Mouse (Mus musculus) cortical plate, adult 2 months (tissue): ENCODE measurements around the gene F13b. TPM values are rescaled to one million over a fixed set of nuclear protein-coding genes. Genes with fewer than 3 reads are reported as not detected.

Source experiments
- H3K27ac ChIP-seq: fragments of 200-500 bp; 2 replicates; pipeline ENCODE4 v1.5.1; 2012; ENCODE audit warnings: low read length, control low read depth, inconsistent platforms; ENCODE audit not compliant: insufficient read depth
- H3K4me1 ChIP-seq: fragments of 200-500 bp; 2 replicates; pipeline ENCODE4 v1.6.1; 2011; ENCODE audit warnings: low read length; ENCODE audit not compliant: control insufficient read depth, insufficient read depth
- H3K4me3 ChIP-seq: fragments of 200-500 bp; 2 replicates; pipeline ENCODE4 v1.5.1; 2011; ENCODE audit warnings: mild to moderate bottlenecking, low read length, control low read depth; ENCODE audit not compliant: insufficient read depth
- CTCF ChIP-seq: fragments of 200-500 bp; IDR thresholded peaks from 2 replicates; pipeline ENCODE4 v1.5.1; 2011; ENCODE audit warnings: mild to moderate bottlenecking, control low read depth, low read length; ENCODE audit not compliant: insufficient read depth; ENCODE audit errors: extremely low read depth
- POLR2A ChIP-seq: fragments of 200-500 bp; IDR thresholded peaks from 2 replicates; pipeline ENCODE4 v1.6.1; 2011; ENCODE audit warnings: mild to moderate bottlenecking, low read length, control low read depth; ENCODE audit not compliant: insufficient read depth; ENCODE audit errors: extremely low read depth
- polyA plus RNA-seq: library from polyadenylated mRNA; depleted of rRNA; stranded (reverse); fragments of >200 nt; gene quantifications from 2 replicates; pipeline ENCODE4 v1.2.3, GENCODE M21; 2012; rRNA removed

F13b gene
- polyA plus RNA-seq, 1 experiment = not detected

GRCm38 (mm10) chr1:139495408-139495807 is 6.1 kb upstream of the F13b start:
- H3K4me1 ChIP-seq = no peaks in the 10 kb centered on the region
- no peak overlapping the region for H3K4me3 ChIP-seq
- TF ChIP-seq CTCF (no peak), POLR2A (no peak)
- no peak overlapping the region for H3K27ac ChIP-seq

GRCm38 (mm10) chr1:139496212-139496611 is 5.3 kb upstream of the F13b start:
- Histone ChIP-seq H3K4me3 (no peak overlapping the region), H3K27ac (no peak overlapping the region), H3K4me1 (no peaks in the 10 kb centered on the region)
- TF ChIP-seq POLR2A (no peak), CTCF (no peak)

- no peak for TF ChIP-seq POLR2A
- TF ChIP-seq CTCF = no peak
- Histone ChIP-seq H3K4me1 (no peaks in the 10 kb centered on the region), H3K27ac (no peak overlapping the region), H3K4me3 (no peak overlapping the region)
Measured at GRCm38 (mm10) chr1:139499751-139500150, 1.8 kb upstream of the F13b start.

GRCm38 (mm10) chr1:139514556-139514955 is 13.1 kb downstream of the F13b start:
- H3K4me3 ChIP-seq = no peak overlapping the region
- H3K4me1 ChIP-seq = no peaks in the 10 kb centered on the region
- TF ChIP-seq POLR2A (no peak), CTCF (no peak)
- H3K27ac ChIP-seq = no peak overlapping the region

GRCm38 (mm10) chr1:139548536-139548935 is 47.0 kb downstream of the F13b start:
- H3K4me3 ChIP-seq = no peak overlapping the region

GRCm38 (mm10) chr1:139551311-139551710 is 49.8 kb downstream of the F13b start:
- H3K4me1 ChIP-seq = no peaks in the 10 kb centered on the region
- TF ChIP-seq POLR2A (no peak), CTCF (no peak)
- no peak overlapping the region for H3K27ac ChIP-seq
- no peak overlapping the region for H3K4me3 ChIP-seq

More at GRCm38 (mm10) chr1:139548536-139548935, 47.0 kb downstream of the F13b start:
- no peaks in the 10 kb centered on the region for H3K4me1 ChIP-seq
- TF ChIP-seq POLR2A = no peak
- TF ChIP-seq CTCF = no peak
- H3K27ac ChIP-seq = no peak overlapping the region

- Histone ChIP-seq H3K4me1 (no peaks in the 10 kb centered on the region), H3K4me3 (no peak within 1 kb of the TSS)
- TF ChIP-seq CTCF (no peak), POLR2A (no peak)
Measured at GRCm38 (mm10) chr1:139560024-139560423, 58.5 kb downstream of the F13b start, which contains the start of gene Cfhr1. Cfhr1 (minus strand) TSS chr1:139560272.

More at GRCm38 (mm10) chr1:139560024-139560423, 58.5 kb downstream of the F13b start, which contains the start of gene Cfhr1:
- H3K27ac ChIP-seq = no peak within 1 kb of the TSS

Other genes with a start within 250 kb of the F13b start
- gene Crb1, start 124.6 kb upstream of the F13b start, polyA plus RNA-seq = 0.13 and 0.21 TPM in 2 replicates
- gene Zbtb41, start 79.4 kb upstream of the F13b start, polyA plus RNA-seq = 7.0 and 7.6 TPM in 2 replicates
- gene Aspm, start 46.9 kb upstream of the F13b start, polyA plus RNA-seq = 0.17 and 0.27 TPM in 2 replicates
- not detected in 2 replicates for gene Cfhr1, start 58.6 kb downstream of the F13b start, polyA plus RNA-seq